Mouse (Mus musculus) T-helper 2 cell (primary cell): ENCODE results near the gene Ttyh3.

Source experiments
- in situ Hi-C: fragments of 300-600 bp; cut with MboI, MseI; formaldehyde crosslinking; loops from one replicate; pipeline ENCODE4 v1.15.1; 2025; ENCODE audit warnings: high pct_unique_total_duplicates

The Ttyh3 gene

GRCm38 (mm10) chr5:140652587-140652986 is 3.8 kb upstream of the Ttyh3 start:
- in situ Hi-C loops: no loop called here

GRCm38 (mm10) chr5:140651231-140651630 is 2.4 kb upstream of the Ttyh3 start:
- in situ Hi-C loops: no loop called here

- in situ Hi-C loops: no loop called here
Observed at GRCm38 (mm10) chr5:140649881-140650414, 1.1 kb upstream of the Ttyh3 start.

- in situ Hi-C loops: no loop called here
Observed at GRCm38 (mm10) chr5:140649101-140649667, 353 bp upstream of the Ttyh3 start.

- in situ Hi-C loops: no loop called here
Observed at GRCm38 (mm10) chr5:140647821-140648518, 861 bp downstream of the Ttyh3 start.

GRCm38 (mm10) chr5:140647031-140647760 is 1.6 kb downstream of the Ttyh3 start:
- in situ Hi-C loops: no loop called here

- in situ Hi-C loops: no loop called here
Observed at GRCm38 (mm10) chr5:140646171-140646570, 2.7 kb downstream of the Ttyh3 start.

- in situ Hi-C loops: no loop called here
Observed at GRCm38 (mm10) chr5:140645454-140645853, 3.4 kb downstream of the Ttyh3 start.

GRCm38 (mm10) chr5:140644702-140645201 is 4.1 kb downstream of the Ttyh3 start:
- in situ Hi-C loops: no loop called here

GRCm38 (mm10) chr5:140644263-140644662 is 4.6 kb downstream of the Ttyh3 start:
- in situ Hi-C loops: no loop called here

GRCm38 (mm10) chr5:140642076-140642475 is 6.8 kb downstream of the Ttyh3 start:
- in situ Hi-C loops: no loop called here

- in situ Hi-C loops: no loop called here
Observed at GRCm38 (mm10) chr5:140641254-140641928, 7.4 kb downstream of the Ttyh3 start.

GRCm38 (mm10) chr5:140640812-140641211 is 8.0 kb downstream of the Ttyh3 start:
- in situ Hi-C loops: no loop called here

- in situ Hi-C loops: no loop called here
Observed at GRCm38 (mm10) chr5:140639871-140640270, 9.0 kb downstream of the Ttyh3 start.

GRCm38 (mm10) chr5:140639312-140639711 is 9.5 kb downstream of the Ttyh3 start:
- in situ Hi-C loops: no loop called here

- in situ Hi-C loops: no loop called here
Observed at GRCm38 (mm10) chr5:140638484-140638883, 10.3 kb downstream of the Ttyh3 start.

- in situ Hi-C loops: no loop called here
Observed at GRCm38 (mm10) chr5:140637989-140638388, 10.8 kb downstream of the Ttyh3 start.

GRCm38 (mm10) chr5:140637058-140637410 is 11.8 kb downstream of the Ttyh3 start:
- in situ Hi-C loops: no loop called here

- in situ Hi-C loops: no loop called here
Observed at GRCm38 (mm10) chr5:140636316-140637057, 12.3 kb downstream of the Ttyh3 start.

- in situ Hi-C loops: no loop called here
Observed at GRCm38 (mm10) chr5:140634798-140635722, 13.8 kb downstream of the Ttyh3 start.
